Mouse (Mus musculus) gastrocnemius, postnatal 4 days (tissue): Measurements from ENCODE around the gene H2al1f. TPM values are rescaled to one million over a fixed set of nuclear protein-coding genes. Genes with fewer than 3 reads are reported as not detected.

Source experiments
- total RNA-seq, 2 experiments: library from RNA; stranded (reverse); gene quantifications; 2 replicates each; pipeline ENCODE4 v1.2.3; 2021

Gene H2al1f
- total RNA-seq, 2 experiments from 2014 or later: not detected

Other genes with a start within 250 kb of the H2al1f start
- gene H2al1a, start 15.9 kb upstream of the H2al1f start, total RNA-seq: not detected
- not detected for gene H2al1b, start 12.7 kb upstream of the H2al1f start, total RNA-seq
- gene H2al1c, start 9.5 kb upstream of the H2al1f start, total RNA-seq: not detected
- not detected for gene H2al1d, start 6.3 kb upstream of the H2al1f start, total RNA-seq
- not detected for gene H2al1e, start 3.2 kb upstream of the H2al1f start, total RNA-seq
- gene H2al1g, start 3.1 kb downstream of the H2al1f start, total RNA-seq: not detected
- gene H2al1h, start 6.3 kb downstream of the H2al1f start, total RNA-seq: not detected
- gene H2al1i, start 9.5 kb downstream of the H2al1f start, total RNA-seq: not detected
- not detected for gene H2al1j, start 12.7 kb downstream of the H2al1f start, total RNA-seq